Mouse (Mus musculus) B cell, adult 62 days (primary cell): Measurements from ENCODE around the gene Ssty1. TPM values are rescaled to one million over a fixed set of nuclear protein-coding genes. Genes with fewer than 3 reads are reported as not detected.

ENCODE experiments used
- total RNA-seq: library from RNA; stranded (reverse); gene quantifications from 4 replicates; pipeline ENCODE4 v1.2.4, GENCODE M21; 2023

The Ssty1 gene
- total RNA-seq: not detected in 4 replicates

GRCm38 (mm10) chrY:18088816-18089215, at the start of gene Ssty1:
Ssty1 (plus strand) TSS chrY:18089116.

GRCm38 (mm10) chrY:18061712-18062111, 27.2 kb upstream of the Ssty1 start, which contains the start of gene Gm21764:
Gm21764 (minus strand) TSS chrY:18061812.

Other genes with a start within 250 kb of the Ssty1 start
- not detected in 4 replicates for gene Gm21904, start 242.8 kb upstream of the Ssty1 start, total RNA-seq
- not detected in 4 replicates for gene Gm20772, start 214.4 kb upstream of the Ssty1 start, total RNA-seq
- gene Gm20831, start 214.4 kb upstream of the Ssty1 start, total RNA-seq: not detected in 4 replicates
- gene Srsy, start 151.8 kb upstream of the Ssty1 start, total RNA-seq: not detected in 4 replicates
- gene Gm21764, start 27.3 kb upstream of the Ssty1 start, total RNA-seq: not detected in 4 replicates